Mouse (Mus musculus) mouse trophoblast stem cell (cell line): Measurements from ENCODE around the gene Loxl4.

ENCODE experiments used
- in situ Hi-C, 2 experiments: fragments of 300-500 bp; cut with MseI, MboI; formaldehyde crosslinking; loops; 2 replicates in 1 of 2; 3 replicates in 1 of 2; pipeline ENCODE4 v1.15.1; 2025

Loxl4 gene

DNA sequence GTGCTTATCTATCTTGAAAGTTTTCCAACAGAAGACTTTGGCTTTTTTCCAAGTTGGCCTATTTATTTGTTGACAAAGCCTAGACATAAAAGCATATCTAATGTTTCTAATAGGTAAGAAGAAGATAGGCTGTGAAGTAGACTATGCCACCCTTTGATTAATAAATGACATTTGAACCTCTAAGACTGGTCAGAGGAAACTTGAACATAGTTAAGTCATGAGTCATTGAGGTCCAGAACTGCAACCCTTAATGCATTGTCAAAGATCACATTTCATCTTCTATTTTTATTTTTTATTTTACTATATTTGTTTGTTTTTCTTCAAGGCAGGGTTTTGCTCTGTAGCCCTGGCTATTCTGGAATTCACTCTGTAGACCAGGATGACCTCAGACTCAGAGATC is 45.6 kb downstream of the Loxl4 start:
- in situ Hi-C loops = no loop called here

GRCm38 (mm10) chr19:42566283-42567019 is 46.2 kb downstream of the Loxl4 start:
- in situ Hi-C loops = no loop called here

GRCm38 (mm10) chr19:42563726-42564270 is 48.8 kb downstream of the Loxl4 start:
- in situ Hi-C loops = no loop called here

GRCm38 (mm10) chr19:42562981-42563380 is 49.6 kb downstream of the Loxl4 start:
- in situ Hi-C loops = no loop called here

DNA sequence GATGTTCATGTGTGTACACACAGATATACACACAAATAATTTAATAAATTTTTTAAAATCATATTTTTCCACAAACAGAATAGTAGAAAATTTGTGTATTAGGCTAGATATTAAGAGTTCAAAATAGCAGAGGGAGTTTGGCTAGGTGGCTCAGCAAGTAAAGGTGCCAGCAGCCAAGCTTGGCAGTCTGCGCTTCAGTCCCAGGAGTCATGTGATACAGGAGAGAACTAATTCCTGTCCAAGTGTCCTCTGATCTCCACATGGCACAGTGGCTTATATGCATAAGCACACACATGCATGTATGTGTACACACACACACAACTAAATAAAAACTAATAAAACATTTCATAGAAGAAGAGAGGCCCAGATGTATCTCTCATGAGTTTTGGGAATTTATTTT is 50.6 kb downstream of the Loxl4 start:
- in situ Hi-C loops = no loop called here

- in situ Hi-C loops = no loop called here
Observed at GRCm38 (mm10) chr19:42558701-42559100, 53.9 kb downstream of the Loxl4 start.
